Mouse (Mus musculus): ENCODE measurements around the gene Herc2. TPM values are rescaled to one million over a fixed set of nuclear protein-coding genes. Genes with fewer than 3 reads are reported as not detected.

Gene Herc2
- 10.2 and 12.6 TPM in 2 replicates for polyA plus RNA-seq (2015; fragmentation: Nextera tagmentation; extraction: Ambion mirVana)

DNA sequence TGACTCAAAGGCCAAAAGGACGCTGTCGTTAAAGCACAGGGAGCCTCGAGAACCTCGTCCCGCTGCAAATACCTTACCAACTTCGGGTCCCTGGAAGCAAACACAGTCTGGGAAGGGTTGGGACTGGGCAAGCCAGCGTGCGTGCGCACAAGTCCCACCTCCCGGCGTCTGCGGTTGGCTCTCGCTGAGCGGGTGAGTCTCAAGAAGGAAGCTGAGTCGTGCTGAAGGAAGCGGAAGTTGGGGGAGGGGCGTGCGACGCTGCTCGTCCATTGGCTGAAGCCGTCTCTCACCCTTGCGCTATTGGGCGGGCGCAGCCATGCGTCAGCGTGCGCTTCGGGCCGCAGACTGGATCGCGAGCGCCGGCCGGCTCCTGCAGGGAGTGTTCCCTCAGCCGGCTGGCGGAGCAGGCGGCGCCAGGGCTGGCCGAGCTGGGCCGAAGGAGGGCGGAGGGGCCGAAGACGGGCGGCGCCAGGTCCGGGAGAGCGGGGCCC, at the start of gene Herc2:
Gene Herc2 (plus strand): TSS at position 366 of the 491 bp plus-strand sequence.

GRCm38 (mm10) chr7:56019930-56020253, 30.1 kb upstream of the Herc2 start, which contains the start of gene Nipa1:
Nipa1 (minus strand) TSS chr7:56019954.

GRCm38 (mm10) chr7:56239543-56239942, 189.5 kb downstream of the Herc2 start, which contains the start of gene Oca2:
Oca2 (plus strand) TSS chr7:56239760.

Other genes with a start within 250 kb of the Herc2 start
- 34.0 and 37.9 TPM in 2 replicates for gene Cyfip1, start 208.5 kb upstream of the Herc2 start, polyA plus RNA-seq (2015; fragmentation: Nextera tagmentation; extraction: Ambion mirVana)
- 25.5 and 26.6 TPM in 2 replicates for gene Nipa2, start 87.7 kb upstream of the Herc2 start, polyA plus RNA-seq (2015; fragmentation: Nextera tagmentation; extraction: Ambion mirVana)
- 2.7 TPM in 2 replicates for gene Nipa1, start 30.2 kb upstream of the Herc2 start, polyA plus RNA-seq (2015; fragmentation: Nextera tagmentation; extraction: Ambion mirVana)
- gene Oca2, start 189.6 kb downstream of the Herc2 start, polyA plus RNA-seq (2015; fragmentation: Nextera tagmentation; extraction: Ambion mirVana): not detected in 2 replicates